Mouse (Mus musculus) frontal cortex, adult 2 months (tissue): ENCODE measurements at regions not wholly inside any gene's neighbourhood (a gene's known extent, or its start where the extent isn't known, plus 50 kb on each side); places are given as distances from the start of the nearest gene placed in this dataset.
A peak's percentile ranks its signal among the peaks of the same experiment; 100 is the strongest.

ENCODE experiments used
- DNase-seq, 2 experiments: peaks; one replicate each; pipeline ENCODE4 v3.0.0; 2022; ENCODE audit warnings: low spot score in 1 of 2; ENCODE audit errors: extremely low spot score in 1 of 2

- DNase-seq: no peak
These were observed 68.9 kb downstream of the Tex29 start for GRCm38 (mm10) chr8:11909146-11909545.

- DNase-seq: no peak
These were observed 71.6 kb downstream of the Tex29 start for GRCm38 (mm10) chr8:11911639-11912450.

GRCm38 (mm10) chr8:11912451-11913128 lies 72.3 kb downstream of the Tex29 start:
- no peak for DNase-seq

- DNase-seq: no peak
These were observed 73.0 kb downstream of the Tex29 start for GRCm38 (mm10) chr8:11913129-11913900.

- no peak for DNase-seq
These were observed 73.9 kb downstream of the Tex29 start for GRCm38 (mm10) chr8:11914131-11914530.

GRCm38 (mm10) chr8:11914681-11915474 lies 74.6 kb downstream of the Tex29 start:
- peak in 1 of 2 experiments; percentile 26 for DNase-seq

- DNase-seq: no peak
These were observed 75.4 kb downstream of the Tex29 start for GRCm38 (mm10) chr8:11915721-11916120.

- DNase-seq: no peak
These were observed 79.6 kb downstream of the Tex29 start for GRCm38 (mm10) chr8:11919876-11920275.

GRCm38 (mm10) chr8:11923115-11923514 lies 82.8 kb downstream of the Tex29 start:
- DNase-seq: peak in 1 of 2 experiments; percentile 22

GRCm38 (mm10) chr8:11924165-11924564 lies 83.9 kb downstream of the Tex29 start:
- peak; percentile 45 to 88 for DNase-seq

GRCm38 (mm10) chr8:11942892-11943332 lies 102.6 kb downstream of the Tex29 start:
- peak; percentile 35 to 77 for DNase-seq

- no peak for DNase-seq
These were observed 107.5 kb downstream of the Tex29 start for GRCm38 (mm10) chr8:11947766-11948165.

- no peak for DNase-seq
These were observed 116.0 kb downstream of the Tex29 start for GRCm38 (mm10) chr8:11956268-11956667.

GRCm38 (mm10) chr8:11957046-11957783 lies 116.9 kb downstream of the Tex29 start:
- peak in 1 of 2 experiments; percentile 81 for DNase-seq

GRCm38 (mm10) chr8:11958176-11958575 lies 117.9 kb downstream of the Tex29 start:
- no peak for DNase-seq

- DNase-seq: no peak
These were observed 119.2 kb downstream of the Tex29 start for GRCm38 (mm10) chr8:11959466-11959865.

- no peak for DNase-seq
These were observed 123.3 kb downstream of the Tex29 start for GRCm38 (mm10) chr8:11963575-11963974.

- DNase-seq: no peak
These were observed 127.4 kb downstream of the Tex29 start for GRCm38 (mm10) chr8:11967670-11968069.

GRCm38 (mm10) chr8:11970515-11970914 lies 130.2 kb downstream of the Tex29 start:
- peak in 1 of 2 experiments; percentile 52 for DNase-seq

- DNase-seq: no peak
These were observed 133.2 kb downstream of the Tex29 start for GRCm38 (mm10) chr8:11973436-11973835.
